Mouse (Mus musculus): ENCODE measurements at regions not wholly inside any gene's neighbourhood (a gene's known extent, or its start where the extent isn't known, plus 50 kb on each side); places are given as distances from the start of the nearest gene placed in this dataset.

- no peak for DNase-seq (ENCODE audit: low spot score in 2 of 2)
These were observed 77.5 kb upstream of the Tiam2 start for GRCm38 (mm10) chr17:3248875-3249274.

DNA sequence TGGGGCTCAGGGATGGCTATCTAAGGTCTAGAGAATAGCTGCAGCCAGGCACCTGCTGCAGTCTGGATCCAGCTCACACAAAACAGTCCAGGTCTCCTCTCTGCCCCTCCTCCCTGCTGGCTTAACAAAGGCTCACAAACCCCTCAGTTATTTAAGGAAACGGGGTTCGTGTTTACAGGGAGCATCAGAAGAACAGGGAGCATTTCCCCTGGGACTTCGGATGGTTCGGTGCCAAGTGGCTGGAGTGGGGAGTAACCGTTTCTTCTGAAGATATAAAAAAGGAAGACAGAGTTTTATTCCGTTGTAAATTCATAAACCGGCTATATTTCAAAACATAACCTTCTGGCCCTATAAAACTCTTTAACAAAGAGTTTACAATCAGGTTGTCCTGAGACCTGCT is 77.1 kb upstream of the Tiam2 start:
- DNase-seq (ENCODE audit: low spot score in 2 of 2), result no peak

- DNase-seq (ENCODE audit: low spot score in 2 of 2), result no peak
These were observed 75.2 kb upstream of the Tiam2 start for GRCm38 (mm10) chr17:3251176-3251575.

GRCm38 (mm10) chr17:3251966-3252365 is 74.4 kb upstream of the Tiam2 start:
- DNase-seq (ENCODE audit: low spot score in 2 of 2), result no peak

GRCm38 (mm10) chr17:3253508-3254176 is 72.7 kb upstream of the Tiam2 start:
- DNase-seq (ENCODE audit: low spot score in 2 of 2), result peak; percentile 42 to 46

GRCm38 (mm10) chr17:3256765-3257164 is 69.6 kb upstream of the Tiam2 start:
- DNase-seq (ENCODE audit: low spot score in 2 of 2), result no peak

GRCm38 (mm10) chr17:3258811-3259510 is 67.4 kb upstream of the Tiam2 start:
- DNase-seq (ENCODE audit: low spot score in 2 of 2), result no peak

- DNase-seq (ENCODE audit: low spot score in 2 of 2), result peak; percentile 61 to 78
These were observed 65.6 kb upstream of the Tiam2 start for GRCm38 (mm10) chr17:3260796-3261195.

DNA sequence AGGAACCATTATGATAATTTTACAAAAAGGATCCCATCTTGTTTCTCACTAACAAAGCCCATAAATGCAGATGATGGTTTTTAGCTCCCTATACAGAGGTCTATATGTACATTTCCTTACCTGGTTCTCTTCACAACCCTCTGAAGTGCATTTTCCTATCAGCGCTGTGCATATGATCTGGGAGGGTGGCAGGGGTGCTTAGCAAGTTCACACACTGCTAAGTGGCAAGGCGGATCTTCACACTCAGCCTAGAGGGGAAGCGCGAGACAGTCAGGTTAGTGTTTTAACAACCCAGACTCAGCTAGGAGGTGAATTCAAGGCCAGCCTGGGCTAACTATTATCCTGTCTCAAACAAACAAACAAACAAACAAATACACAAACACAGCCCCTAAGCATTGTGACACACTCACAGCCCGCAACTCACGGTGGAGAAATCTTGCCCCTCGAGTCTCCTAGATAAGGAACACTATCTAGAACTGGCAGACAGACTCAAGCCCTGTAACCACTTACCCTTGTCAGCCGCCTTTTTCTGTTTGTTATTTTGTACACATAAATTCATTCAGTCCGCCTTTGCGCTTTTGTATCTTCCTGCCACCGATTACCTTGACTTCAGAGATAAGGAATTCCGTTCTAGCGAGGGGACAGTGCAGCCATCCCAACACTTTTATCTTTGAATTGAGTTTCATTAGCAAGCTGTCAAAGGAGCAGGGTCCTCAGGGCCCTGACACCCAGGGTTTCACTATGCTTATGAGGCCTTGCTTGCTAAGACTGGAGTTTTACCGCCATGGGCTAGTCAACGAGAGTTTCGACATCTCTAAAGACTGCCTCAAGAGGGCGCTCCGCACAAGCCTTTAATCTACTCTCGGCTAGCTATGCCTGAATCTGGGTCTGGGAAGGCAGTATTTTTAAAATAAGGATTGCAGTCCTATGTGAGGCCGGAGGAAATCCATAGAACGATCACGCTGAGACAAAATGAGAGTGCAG is 53.0 kb upstream of the Tiam2 start:
- peak; percentile 65 to 68 for DNase-seq (ENCODE audit: low spot score in 2 of 2)

DNA sequence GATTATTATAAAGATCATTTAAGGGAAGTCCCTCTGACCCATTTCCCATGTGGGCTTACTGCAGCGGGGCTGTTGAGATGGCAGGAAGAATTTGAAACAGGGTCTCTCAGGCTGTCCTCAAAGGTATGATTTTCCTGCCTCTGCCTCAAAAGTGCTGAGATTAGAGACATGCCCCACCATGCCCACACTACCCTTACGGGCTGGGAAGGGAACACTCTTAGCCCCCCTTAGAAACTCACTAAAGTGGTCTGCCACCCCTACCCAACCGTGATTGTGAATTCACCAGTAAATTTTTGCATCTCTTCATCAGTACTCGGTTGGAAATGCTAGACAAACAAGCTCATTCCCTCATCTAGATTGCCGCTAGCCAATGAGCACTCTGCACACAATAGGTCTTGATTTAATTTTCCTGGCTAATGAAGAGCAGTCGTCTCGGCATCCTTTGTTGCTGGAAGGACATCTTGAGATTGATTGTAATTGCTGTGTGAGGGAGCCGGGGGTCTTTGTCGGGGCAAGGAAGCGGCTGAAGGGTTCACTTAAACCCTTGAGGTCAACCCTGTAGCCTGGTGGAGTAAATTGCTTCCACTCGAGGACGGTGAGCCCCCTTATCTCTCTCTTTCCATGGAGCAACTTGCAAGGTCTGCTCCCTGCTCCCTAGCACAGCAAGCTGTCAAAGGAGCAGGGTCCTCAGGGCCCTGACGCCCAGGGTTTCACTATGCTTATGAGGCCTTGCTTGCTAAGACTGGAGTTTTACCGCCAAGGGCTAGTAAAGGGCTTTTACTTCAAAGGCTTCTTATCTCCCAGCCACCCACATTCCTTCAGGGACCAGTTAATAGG is 51.7 kb upstream of the Tiam2 start:
- no peak for DNase-seq (ENCODE audit: low spot score in 2 of 2)

Data from natural killer cell, adult 2 months (primary cell).